ENCODE assay signal across 9 mouse cellular contexts in the genomic region with DNA sequence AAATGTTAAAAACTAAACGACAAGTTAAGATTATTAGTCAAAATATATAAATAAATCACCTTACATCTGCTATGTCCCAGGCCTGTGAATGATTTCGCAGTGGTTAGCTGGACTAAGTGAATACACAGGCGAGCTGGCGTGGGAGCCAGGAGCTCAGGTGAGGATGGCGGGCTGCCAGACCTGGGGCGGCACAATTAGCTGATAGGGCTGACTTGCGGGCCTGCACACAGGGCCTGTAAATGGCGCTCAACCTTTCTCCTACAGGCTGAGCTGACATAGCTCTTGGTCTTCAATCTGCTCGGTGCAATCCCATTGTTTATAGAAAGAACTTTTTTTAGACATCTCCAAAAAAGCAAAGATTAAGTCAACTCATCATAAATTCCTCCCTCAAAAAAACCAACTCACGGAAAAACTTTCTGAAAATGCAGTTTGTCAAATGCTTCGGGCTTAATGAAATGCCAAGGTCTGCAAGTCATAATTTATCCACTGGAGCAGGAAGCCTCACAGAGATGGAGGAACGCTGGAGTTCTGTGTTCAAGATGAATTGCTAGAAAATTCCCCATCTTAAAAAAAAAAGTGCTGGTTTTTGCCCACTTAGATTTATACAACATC.
A peak's percentile ranks its signal among the peaks of the same experiment; 100 is the strongest.
DNase-seq lines count a peak whose midpoint lies in the region; ATAC-seq and TF ChIP-seq lines count a peak whose summit lies in the region.
"Had no signal": no experiment of that assay in that cellular context is flagged by ENCODE, and none has a peak within 500 bp of the region (broad histone marks: within the 10 kb centered on the region; RNA-seq: fewer than 3 reads in every experiment).

No protein-coding gene starts in this region.

- no peaks in the 10 kb centered on the region for H3K4me1 ChIP-seq in midbrain, postnatal 0 days (ENCODE audit: insufficient read depth, low read length)
- no peaks in the 10 kb centered on the region for H3K4me1 ChIP-seq in midbrain, embryonic 15.5 days
- H3K4me1 ChIP-seq in kidney, embryonic 16.5 days (ENCODE audit: insufficient read depth, low read length), result peaks cover 10% of the 10 kb centered on the region; the same call in 1 of the 2 replicates
- peaks cover 8% of the 10 kb centered on the region; the same call in 1 of the 2 replicates for H3K4me1 ChIP-seq in stomach, embryonic 16.5 days (ENCODE audit: control insufficient read depth, insufficient read depth, low read length)

- 91% methylated on average over 12 of the region's 12 CpGs for WGBS in midbrain, postnatal 0 days
- 91% methylated on average over 12 of the region's 12 CpGs for WGBS in midbrain, embryonic 15.5 days
- 48% methylated on average over 12 of the region's 12 CpGs for WGBS in kidney, embryonic 16.5 days
- WGBS in stomach, embryonic 16.5 days, result 40% methylated on average over 12 of the region's 12 CpGs

- peak; percentile 19 to 38 for DNase-seq in cerebellum, postnatal 36 days
- no peak for DNase-seq in cerebellum, adult 9-10 months
- DNase-seq in midbrain, postnatal 0 days (ENCODE audit: low spot score), result peak; percentile 19
- DNase-seq in yolk sac, embryonic 10.5 days (ENCODE audit: low spot score), result no peak
- DNase-seq in left cerebral cortex, adult 2 months (ENCODE audit: extremely low spot score in 1 of 2, low spot score in 2 of 2), result no peak

- no peak overlapping the region for H3K4me3 ChIP-seq in midbrain, postnatal 0 days (ENCODE audit: low read depth, low read length)
- H3K4me3 ChIP-seq in midbrain, embryonic 15.5 days, result no peak overlapping the region
- H3K4me3 ChIP-seq in kidney, embryonic 16.5 days (ENCODE audit: low read length), result no peak overlapping the region
- H3K4me3 ChIP-seq in stomach, embryonic 16.5 days (replicated peaks; ENCODE audit: low read length), result no peak overlapping the region
- H3K4me3 ChIP-seq in left cerebral cortex, adult 2 months, result no peak overlapping the region
- H3K4me3 ChIP-seq: layer of hippocampus, adult 2 months had no signal

- TF ChIP-seq CTCF in midbrain, postnatal 0 days (IDR thresholded peaks at IDR 0.05), result no peak
- no peak for TF ChIP-seq CTCF in left cerebral cortex, adult 2 months (IDR thresholded peaks at IDR 0.05)

- H3K9ac ChIP-seq in midbrain, postnatal 0 days (replicated peaks; ENCODE audit: low read length, poor library complexity, severe bottlenecking), result no peak overlapping the region
- H3K9ac ChIP-seq in midbrain, embryonic 15.5 days, result no peak overlapping the region
- no peak overlapping the region for H3K9ac ChIP-seq in kidney, embryonic 16.5 days (replicated peaks; ENCODE audit: low read length)
- no peak overlapping the region for H3K9ac ChIP-seq in stomach, embryonic 16.5 days (ENCODE audit: low read length)

- H3K9me3 ChIP-seq in midbrain, postnatal 0 days (ENCODE audit: low read length), result no peaks in the 10 kb centered on the region
- no peaks in the 10 kb centered on the region for H3K9me3 ChIP-seq in midbrain, embryonic 15.5 days
- H3K9me3 ChIP-seq in kidney, embryonic 16.5 days (ENCODE audit: low read length), result no peaks in the 10 kb centered on the region
- H3K9me3 ChIP-seq in stomach, embryonic 16.5 days (replicated peaks; ENCODE audit: control insufficient read depth, low read length), result no peaks in the 10 kb centered on the region

- ATAC-seq in midbrain, postnatal 0 days (ENCODE audit: low FRiP score), result no peak
- no peak for ATAC-seq in midbrain, embryonic 15.5 days (replicated peaks)
- ATAC-seq in kidney, embryonic 16.5 days (ENCODE audit: low FRiP score, low TSS enrichment), result no peak
- peak; percentile 74; the same call in 1 of the 2 replicates for ATAC-seq in stomach, embryonic 16.5 days (ENCODE audit: insufficient read depth, low FRiP score)

- no peaks in the 10 kb centered on the region for H3K36me3 ChIP-seq in midbrain, postnatal 0 days (ENCODE audit: insufficient read depth, low read length)
- H3K36me3 ChIP-seq in midbrain, embryonic 15.5 days (replicated peaks), result no peaks in the 10 kb centered on the region
- no peaks in the 10 kb centered on the region for H3K36me3 ChIP-seq in kidney, embryonic 16.5 days (ENCODE audit: insufficient read depth, low read length)
- no peaks in the 10 kb centered on the region for H3K36me3 ChIP-seq in stomach, embryonic 16.5 days (ENCODE audit: control insufficient read depth, insufficient read depth, low read length)

- intact Hi-C loops in left cerebral cortex, adult 2 months (cut with DNase I), result no loop called here

- no peak overlapping the region for H3K27ac ChIP-seq in midbrain, postnatal 0 days (ENCODE audit: low read depth, low read length)
- H3K27ac ChIP-seq in midbrain, embryonic 15.5 days, result no peak overlapping the region
- H3K27ac ChIP-seq in kidney, embryonic 16.5 days (ENCODE audit: low read length), result peak overlapping the region; percentile 16; the same call in 1 of the 2 replicates
- peak overlapping the region; percentile 87 for H3K27ac ChIP-seq in stomach, embryonic 16.5 days (ENCODE audit: low read length)
- no peak overlapping the region for H3K27ac ChIP-seq in left cerebral cortex, adult 2 months
- H3K27ac ChIP-seq: layer of hippocampus, adult 2 months had no signal

- H3K4me2 ChIP-seq in midbrain, postnatal 0 days (ENCODE audit: low read depth, low read length, poor library complexity, severe bottlenecking), result no peak overlapping the region
- H3K4me2 ChIP-seq in midbrain, embryonic 15.5 days, result no peak overlapping the region
- no peak overlapping the region for H3K4me2 ChIP-seq in kidney, embryonic 16.5 days (replicated peaks; ENCODE audit: low read depth, low read length)
- H3K4me2 ChIP-seq in stomach, embryonic 16.5 days (ENCODE audit: low read depth, low read length), result 0 out of 2 replicates have a peak overlapping the region, but pooled peaks have one; percentile 7

- H3K27me3 ChIP-seq in midbrain, postnatal 0 days (ENCODE audit: insufficient read depth, low read length), result no peaks in the 10 kb centered on the region
- H3K27me3 ChIP-seq in midbrain, embryonic 15.5 days (replicated peaks), result no peaks in the 10 kb centered on the region
- H3K27me3 ChIP-seq in kidney, embryonic 16.5 days (ENCODE audit: insufficient read depth, low read length), result no peaks in the 10 kb centered on the region
- H3K27me3 ChIP-seq in stomach, embryonic 16.5 days (ENCODE audit: control insufficient read depth, insufficient read depth, low read length), result no peaks in the 10 kb centered on the region

Comparison
In these comparisons a context has a peak if more than half of its experiments do, and no peak if none do; other contexts are left out.
1. DNase-seq: peak in cerebellum, postnatal 36 days (2 of 2) and midbrain, postnatal 0 days (single experiment); none in cerebellum, adult 9-10 months (single experiment), yolk sac, embryonic 10.5 days (single experiment) and left cerebral cortex, adult 2 months (0 of 2).
2. H3K27ac ChIP-seq: peak in kidney, embryonic 16.5 days (single experiment) and stomach, embryonic 16.5 days (single experiment); none in midbrain, postnatal 0 days (single experiment), midbrain, embryonic 15.5 days (single experiment) and left cerebral cortex, adult 2 months (single experiment).